Mouse (Mus musculus): Measurements from ENCODE around the gene Itga5. TPM values are rescaled to one million over a fixed set of nuclear protein-coding genes. Genes with fewer than 3 reads are reported as not detected.

The Itga5 gene
- polyA plus RNA-seq, 1 experiment, result 0.13 TPM

DNA sequence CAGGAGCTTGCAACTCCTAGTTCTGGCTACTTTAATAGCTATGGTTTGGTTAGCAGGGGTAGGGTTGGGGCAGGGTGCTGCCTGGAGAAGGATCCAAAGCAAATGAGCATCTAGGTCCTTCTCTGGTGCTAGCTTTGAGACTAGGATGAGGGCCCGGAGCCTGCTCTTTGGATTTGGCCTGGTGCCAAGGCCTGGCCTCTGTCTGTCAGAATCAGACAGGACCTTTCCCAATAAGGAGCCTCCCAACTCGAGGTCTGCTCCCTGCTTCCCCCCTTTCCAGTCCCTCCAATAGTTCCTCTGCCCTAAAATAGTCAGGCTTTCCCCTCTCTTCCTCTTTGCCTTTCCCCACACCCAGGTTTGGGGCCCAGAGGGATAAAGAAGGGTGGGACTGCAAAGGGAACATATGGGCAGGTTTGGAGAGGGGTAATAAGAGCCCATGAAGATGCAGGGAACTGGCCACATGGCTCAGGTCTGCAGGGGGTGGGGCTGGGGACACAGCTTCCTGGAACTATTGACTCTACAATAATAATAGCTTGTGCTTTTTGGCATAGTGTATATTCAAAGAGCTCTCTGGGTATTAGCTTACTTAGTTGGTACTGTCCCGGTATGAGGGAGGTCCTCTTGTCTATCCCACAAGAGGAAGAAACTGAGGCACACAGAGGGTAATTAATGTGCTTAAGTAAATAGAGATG, 12.2 kb upstream of the Itga5 start:
- peaks cover 8% of the 10 kb centered on the region for H3K27me3 ChIP-seq (ENCODE audit: control insufficient read depth)
- no peak overlapping the region for H3K4me3 ChIP-seq (replicated peaks)
- H3K4me1 ChIP-seq (ENCODE audit: control insufficient read depth), result no peaks in the 10 kb centered on the region
- TF ChIP-seq TAL1 (IDR thresholded peaks at IDR 0.05; ENCODE audit: low read length) (no peak), GATA1 (IDR thresholded peaks at IDR 0.05; ENCODE audit: low read length) (no peak)
- H3K36me3 ChIP-seq (ENCODE audit: control insufficient read depth), result no peaks in the 10 kb centered on the region
- no peaks in the 10 kb centered on the region for H3K9me3 ChIP-seq (ENCODE audit: control insufficient read depth, low read length)

DNA sequence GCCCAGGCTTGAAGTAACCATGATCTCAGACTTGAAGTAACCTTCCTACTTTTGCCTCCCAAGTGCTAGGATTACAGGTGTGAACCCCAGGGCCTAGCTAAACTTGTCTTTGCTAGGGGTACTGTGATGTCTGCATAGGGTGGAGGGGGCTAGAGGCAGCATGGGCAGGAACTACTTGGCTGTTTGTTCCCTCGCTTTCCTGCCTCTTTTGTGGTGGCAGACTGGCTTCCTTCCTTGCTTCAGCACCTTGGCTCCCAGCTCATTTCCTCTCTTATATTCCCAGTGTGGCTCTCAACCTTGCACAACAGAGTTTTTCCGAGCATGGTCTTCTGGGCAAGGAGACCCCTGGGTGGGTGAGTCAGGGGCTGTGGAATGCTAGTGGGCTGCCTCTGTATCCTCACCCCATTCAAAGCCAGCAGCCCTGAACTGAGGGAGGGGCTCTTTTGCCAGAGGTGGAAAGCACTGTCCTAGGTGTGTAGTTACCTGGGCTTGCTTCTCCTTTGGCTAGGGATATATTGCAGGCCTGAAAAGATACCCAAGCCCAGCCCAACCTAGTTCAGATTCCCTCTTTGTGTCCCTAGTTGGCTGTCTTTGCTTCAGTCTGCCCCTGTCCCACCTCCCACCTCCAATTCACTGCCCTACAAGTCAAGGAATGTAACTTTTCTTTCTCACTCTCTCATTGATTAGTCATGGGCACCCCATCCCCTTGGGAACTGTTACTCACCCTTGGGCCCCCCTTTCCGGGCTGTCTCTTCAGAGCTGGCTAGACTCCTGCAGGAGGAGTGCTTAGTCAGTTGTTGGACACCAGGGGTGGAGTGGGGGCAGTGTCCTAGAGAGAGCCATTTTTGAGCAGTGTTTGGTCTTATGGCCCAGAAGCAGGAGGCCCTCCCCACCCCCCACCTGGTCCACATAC, 11.4 kb upstream of the Itga5 start:
- H3K9me3 ChIP-seq (ENCODE audit: control insufficient read depth, low read length), result no peaks in the 10 kb centered on the region
- no peaks in the 10 kb centered on the region for H3K4me1 ChIP-seq (ENCODE audit: control insufficient read depth)
- TF ChIP-seq TAL1 (IDR thresholded peaks at IDR 0.05; ENCODE audit: low read length), result no peak
- TF ChIP-seq GATA1 (IDR thresholded peaks at IDR 0.05; ENCODE audit: low read length), result no peak
- no peaks in the 10 kb centered on the region for H3K36me3 ChIP-seq (ENCODE audit: control insufficient read depth)
- H3K27me3 ChIP-seq (ENCODE audit: control insufficient read depth), result peaks cover 5% of the 10 kb centered on the region
- H3K4me3 ChIP-seq (replicated peaks), result no peak overlapping the region

DNA sequence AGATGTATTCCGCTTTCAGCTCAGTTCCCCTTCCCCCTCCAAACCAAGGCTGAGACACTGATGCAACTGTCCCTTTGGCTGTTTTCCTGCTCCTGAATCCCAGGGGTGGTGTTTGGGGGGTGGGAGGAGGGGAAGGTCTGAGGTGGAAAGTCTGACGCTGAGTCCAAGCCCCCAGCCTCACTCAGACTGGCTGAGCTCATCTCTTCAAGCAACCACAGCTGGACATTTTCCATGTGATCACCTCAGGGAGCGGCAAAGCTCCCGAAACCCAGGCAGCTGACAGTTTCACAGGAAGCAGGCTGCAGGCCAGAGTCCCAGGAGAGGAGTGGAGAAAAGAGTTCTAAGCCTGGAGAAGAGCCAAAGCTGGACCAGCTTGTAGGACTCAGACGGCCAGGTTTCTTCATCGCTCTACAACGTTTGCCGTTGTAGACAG, 10.3 kb upstream of the Itga5 start:
- TF ChIP-seq TAL1 (IDR thresholded peaks at IDR 0.05; ENCODE audit: low read length), result no peak
- TF ChIP-seq GATA1 (IDR thresholded peaks at IDR 0.05; ENCODE audit: low read length), result no peak
- Histone ChIP-seq H3K4me3 (replicated peaks) (no peak overlapping the region), H3K9me3 (ENCODE audit: control insufficient read depth, low read length) (no peaks in the 10 kb centered on the region), H3K27me3 (ENCODE audit: control insufficient read depth) (no peaks in the 10 kb centered on the region; the same call in 1 of the 2 replicates), H3K4me1 (ENCODE audit: control insufficient read depth) (no peaks in the 10 kb centered on the region), H3K36me3 (ENCODE audit: control insufficient read depth) (no peaks in the 10 kb centered on the region)

DNA sequence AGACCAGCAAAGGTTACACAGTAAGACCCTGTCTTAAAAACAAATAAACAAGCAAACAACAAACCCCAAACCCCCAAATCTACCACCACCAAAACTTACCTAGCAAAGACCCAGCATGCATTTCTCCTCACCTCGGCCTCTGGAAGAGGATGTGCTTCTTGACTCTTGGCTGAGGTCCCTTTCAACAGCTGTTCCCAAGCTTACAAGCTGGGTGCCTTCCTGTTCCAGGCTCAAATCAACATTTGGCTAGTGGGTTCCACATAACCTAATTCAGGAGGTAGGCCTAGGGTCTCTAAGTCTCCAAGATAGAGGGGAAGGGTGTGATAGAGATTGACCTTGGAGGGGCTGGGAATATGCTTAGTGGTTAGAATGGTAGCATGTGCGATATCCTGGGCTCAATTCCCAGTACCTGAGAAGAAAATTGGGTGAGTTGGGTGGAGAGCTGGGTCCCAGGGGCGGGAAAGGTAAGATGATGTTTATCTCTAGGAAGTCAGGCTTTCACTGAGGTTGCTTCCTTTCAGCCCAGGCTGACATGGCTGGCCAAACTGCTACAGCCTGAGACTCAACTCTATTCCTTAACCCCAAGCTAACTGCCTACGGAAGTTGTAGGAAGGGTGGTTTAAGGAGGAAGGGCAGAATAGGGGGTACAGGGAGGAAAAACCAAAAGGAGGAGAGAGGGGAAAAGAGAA, 8.7 kb upstream of the Itga5 start:
- H3K36me3 ChIP-seq (ENCODE audit: control insufficient read depth), result no peaks in the 10 kb centered on the region
- H3K9me3 ChIP-seq (ENCODE audit: control insufficient read depth, low read length), result no peaks in the 10 kb centered on the region
- no peak for TF ChIP-seq GATA1 (IDR thresholded peaks at IDR 0.05; ENCODE audit: low read length)
- no peak for TF ChIP-seq TAL1 (IDR thresholded peaks at IDR 0.05; ENCODE audit: low read length)

DNA sequence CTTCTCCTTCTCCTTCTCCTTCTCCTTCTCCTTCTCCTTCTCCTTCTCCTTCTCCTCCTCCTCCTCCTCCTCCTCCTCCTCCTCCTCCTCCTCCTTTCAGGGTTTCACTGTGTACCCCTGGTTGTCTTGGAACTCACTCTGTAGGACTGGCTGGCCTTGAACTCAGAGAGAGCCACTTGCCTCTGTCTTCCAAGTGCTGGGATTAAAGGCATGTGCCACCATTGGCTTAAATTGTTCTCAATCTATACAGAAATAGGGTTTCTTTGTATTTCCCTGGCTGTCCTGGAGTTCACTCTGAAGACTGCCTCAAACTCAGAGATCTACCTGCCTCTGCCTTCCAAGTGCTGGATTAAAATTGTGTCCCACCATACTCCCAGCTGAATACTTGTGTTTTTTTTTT, 5.9 kb upstream of the Itga5 start:
- TF ChIP-seq GATA1 (IDR thresholded peaks at IDR 0.05; ENCODE audit: low read length) (no peak), TAL1 (IDR thresholded peaks at IDR 0.05; ENCODE audit: low read length) (no peak)
- Histone ChIP-seq H3K4me1 (ENCODE audit: control insufficient read depth) (no peaks in the 10 kb centered on the region), H3K4me3 (replicated peaks) (no peak overlapping the region), H3K36me3 (ENCODE audit: control insufficient read depth) (no peaks in the 10 kb centered on the region), H3K27me3 (ENCODE audit: control insufficient read depth) (peaks cover 16% of the 10 kb centered on the region), H3K9me3 (ENCODE audit: control insufficient read depth, low read length) (no peaks in the 10 kb centered on the region)

More for the DNA sequence above, 8.7 kb upstream of the Itga5 start:
- Histone ChIP-seq H3K4me3 (replicated peaks) (no peak overlapping the region), H3K4me1 (ENCODE audit: control insufficient read depth) (no peaks in the 10 kb centered on the region), H3K27me3 (ENCODE audit: control insufficient read depth) (peaks cover 4% of the 10 kb centered on the region)

DNA sequence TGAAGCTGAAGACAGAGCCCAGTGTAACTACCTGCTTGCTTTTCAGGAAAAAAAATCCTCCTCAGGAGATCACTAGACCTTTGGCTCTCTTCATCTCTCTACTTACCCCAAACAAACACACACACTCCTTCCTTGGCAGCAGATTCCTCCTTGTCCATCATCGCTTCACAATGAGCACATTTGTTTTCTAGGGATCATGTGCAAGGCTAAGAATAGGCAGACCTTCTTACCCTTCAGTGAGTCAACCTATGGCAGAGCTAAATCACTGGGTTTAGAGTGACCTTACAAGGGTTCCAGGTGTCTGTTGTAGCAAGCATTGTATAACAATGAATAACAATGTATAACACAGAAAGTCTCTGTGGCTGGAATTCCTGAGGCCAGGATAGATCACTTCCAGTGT, 5.2 kb upstream of the Itga5 start:
- Histone ChIP-seq H3K4me3 (replicated peaks) (no peak overlapping the region), H3K9me3 (ENCODE audit: control insufficient read depth, low read length) (no peaks in the 10 kb centered on the region), H3K36me3 (ENCODE audit: control insufficient read depth) (no peaks in the 10 kb centered on the region), H3K4me1 (ENCODE audit: control insufficient read depth) (peaks cover 3% of the 10 kb centered on the region), H3K27me3 (ENCODE audit: control insufficient read depth) (peaks cover 23% of the 10 kb centered on the region)
- no peak for TF ChIP-seq TAL1 (IDR thresholded peaks at IDR 0.05; ENCODE audit: low read length)
- no peak for TF ChIP-seq GATA1 (IDR thresholded peaks at IDR 0.05; ENCODE audit: low read length)

DNA sequence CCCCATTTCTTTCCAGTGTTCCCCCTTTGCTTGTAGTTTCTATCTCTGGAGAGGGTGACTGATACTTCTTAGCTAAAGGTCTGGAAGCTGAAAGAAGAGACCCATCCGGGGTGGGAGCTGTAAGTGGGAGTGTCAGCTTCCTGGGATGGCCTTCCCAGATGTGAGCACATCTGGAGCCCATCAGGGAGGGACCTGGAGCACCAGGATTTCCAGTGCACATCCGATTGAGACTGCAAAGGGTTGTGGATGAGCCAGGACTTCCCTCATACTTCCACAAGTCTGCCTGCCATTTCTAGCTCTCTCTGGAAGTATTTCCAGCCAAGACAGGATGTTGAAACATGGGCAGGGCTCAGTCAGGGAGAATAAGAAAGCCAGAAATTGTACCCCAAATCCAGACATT, 4.6 kb upstream of the Itga5 start:
- Histone ChIP-seq H3K4me1 (ENCODE audit: control insufficient read depth) (peaks cover 8% of the 10 kb centered on the region), H3K27me3 (ENCODE audit: control insufficient read depth) (peaks cover 28% of the 10 kb centered on the region), H3K4me3 (replicated peaks) (no peak overlapping the region), H3K9me3 (ENCODE audit: control insufficient read depth, low read length) (no peaks in the 10 kb centered on the region), H3K36me3 (ENCODE audit: control insufficient read depth) (no peaks in the 10 kb centered on the region)
- no peak for TF ChIP-seq TAL1 (IDR thresholded peaks at IDR 0.05; ENCODE audit: low read length)
- TF ChIP-seq GATA1 (IDR thresholded peaks at IDR 0.05; ENCODE audit: low read length), result no peak

DNA sequence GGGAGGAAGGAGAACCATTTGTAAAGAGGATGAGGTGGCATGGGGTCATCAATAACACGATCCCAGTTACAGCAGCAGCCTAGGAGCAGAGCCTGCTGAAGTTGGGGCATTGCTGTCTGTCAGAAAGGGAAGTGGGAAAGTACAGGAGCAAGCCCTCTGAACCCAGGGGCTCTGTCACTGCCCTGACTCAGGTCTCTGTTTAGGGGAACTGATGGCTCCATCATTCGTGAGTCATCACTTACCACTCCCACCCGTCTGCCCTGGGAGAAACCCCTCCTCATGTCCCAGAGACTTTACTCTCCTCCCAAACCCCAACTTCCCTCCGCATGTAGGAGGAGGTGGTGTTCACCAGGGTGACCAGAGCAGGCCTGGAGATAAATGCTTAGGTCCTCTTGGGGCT, 3.9 kb upstream of the Itga5 start:
- TF ChIP-seq GATA1 (IDR thresholded peaks at IDR 0.05; ENCODE audit: low read length), result no peak
- Histone ChIP-seq H3K27me3 (ENCODE audit: control insufficient read depth) (peaks cover 36% of the 10 kb centered on the region), H3K36me3 (ENCODE audit: control insufficient read depth) (no peaks in the 10 kb centered on the region), H3K4me1 (ENCODE audit: control insufficient read depth) (peaks cover 16% of the 10 kb centered on the region), H3K4me3 (replicated peaks) (no peak overlapping the region), H3K9me3 (ENCODE audit: control insufficient read depth, low read length) (no peaks in the 10 kb centered on the region)

DNA sequence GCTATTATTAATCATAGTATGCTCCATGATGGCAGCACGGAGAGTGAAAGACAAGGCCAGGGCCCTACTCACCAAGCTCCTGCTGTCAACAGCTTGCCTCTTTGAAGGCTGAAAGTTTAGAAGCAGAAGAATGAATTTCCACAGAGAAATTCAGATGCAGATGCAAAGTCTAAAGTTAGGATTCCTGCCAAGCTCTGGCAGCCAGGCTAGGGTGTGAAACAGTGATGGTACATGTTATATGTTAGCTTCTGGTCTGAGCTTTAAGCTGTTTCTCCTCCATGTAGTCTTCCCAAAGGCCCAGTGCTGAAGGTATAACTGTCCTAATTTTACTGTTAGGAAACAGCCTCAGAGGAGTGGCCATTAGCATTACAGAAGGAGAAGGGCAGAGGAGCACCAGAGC, 2.6 kb upstream of the Itga5 start:
- Histone ChIP-seq H3K27me3 (ENCODE audit: control insufficient read depth) (peaks cover 40% of the 10 kb centered on the region), H3K4me1 (ENCODE audit: control insufficient read depth) (peaks cover 28% of the 10 kb centered on the region), H3K4me3 (replicated peaks) (no peak overlapping the region), H3K9me3 (ENCODE audit: control insufficient read depth, low read length) (no peaks in the 10 kb centered on the region), H3K36me3 (ENCODE audit: control insufficient read depth) (no peaks in the 10 kb centered on the region)
- TF ChIP-seq TAL1 (IDR thresholded peaks at IDR 0.05; ENCODE audit: low read length), result no peak
